In the genomic region with DNA sequence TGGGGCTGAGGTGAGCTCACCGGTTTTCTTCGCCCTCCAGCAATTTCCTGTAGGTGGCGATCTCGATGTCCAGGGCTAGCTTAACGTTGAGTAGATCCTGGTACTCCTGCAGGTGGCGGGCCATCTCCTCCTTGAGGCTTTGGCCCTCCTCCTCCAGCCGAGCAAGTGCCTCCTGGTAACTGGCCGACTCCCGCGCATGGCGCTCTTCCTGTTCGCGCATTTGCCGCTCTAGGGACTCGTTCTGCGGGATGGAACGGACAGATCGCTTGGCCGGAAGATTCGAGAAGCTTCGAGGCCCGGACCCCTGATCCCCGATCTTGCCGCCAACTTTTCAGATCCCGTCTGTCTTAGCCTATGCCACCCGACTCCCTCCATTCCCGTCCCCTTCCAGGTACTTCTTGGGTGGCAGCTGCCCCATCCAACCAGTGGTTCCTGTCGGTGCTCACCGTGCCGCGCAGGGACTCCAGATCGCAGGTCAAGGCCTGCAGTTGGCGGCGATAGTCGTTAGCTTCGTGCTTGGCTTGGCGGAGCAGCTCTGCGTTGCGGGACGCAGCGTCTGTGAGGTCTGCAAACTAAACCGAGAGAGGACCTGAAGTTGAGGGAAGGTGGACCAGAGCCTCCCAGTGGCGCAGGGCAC, we compare ENCODE assay signal across 8 mouse cellular contexts. TPM values are rescaled to one million over a fixed set of nuclear protein-coding genes. Genes with fewer than 3 reads are reported as not detected.
DNase-seq lines count a peak whose midpoint lies in the region; ATAC-seq lines count a peak whose summit lies in the region.

No protein-coding gene starts in this region.

- intact Hi-C loops in heart, postnatal 36 days (cut with DNase I), result no loop called here

- peaks cover 65% of the 10 kb centered on the region for H3K27me3 ChIP-seq in forebrain, embryonic 12.5 days

- H3K27ac ChIP-seq in forebrain, embryonic 12.5 days, result no peak overlapping the region

- no peaks in the 10 kb centered on the region for H3K36me3 ChIP-seq in forebrain, embryonic 12.5 days (replicated peaks)

- 0 out of 2 replicates have a peak overlapping the region, but pooled peaks have one; percentile 33 for H3K9ac ChIP-seq in forebrain, embryonic 12.5 days

- under 1% methylated on average over 43 of the region's 43 CpGs for WGBS in forebrain, embryonic 12.5 days
- WGBS in large intestine, adult 2 months, result 4% methylated on average over 43 of the region's 43 CpGs

- peak overlapping the region; percentile 52 for H3K4me2 ChIP-seq in forebrain, embryonic 12.5 days

- H3K4me1 ChIP-seq in forebrain, embryonic 12.5 days, result peaks cover 8% of the 10 kb centered on the region

- DNase-seq in R1 (ENCODE audit: low read depth, low spot score), result peak; percentile 94
- peak; percentile 48 to 54 for DNase-seq in heart, postnatal 36 days
- peak; percentile 58 for DNase-seq in large intestine, adult 2 months (ENCODE audit: low read depth, low spot score)
- peak; percentile 71 for DNase-seq in spleen, adult 12 weeks (ENCODE audit: low spot score)
- no peak for DNase-seq in MN1 (ENCODE audit: low spot score)

- H3K9me3 ChIP-seq in forebrain, embryonic 12.5 days, result no peaks in the 10 kb centered on the region

- ATAC-seq in cerebellum, adult (ENCODE audit: insufficient number of reproducible peaks, low FRiP score, low TSS enrichment), result peak; percentile 52; the same call in 1 of the 2 replicates
- no peak for ATAC-seq in forebrain, embryonic 12.5 days (ENCODE audit: low FRiP score)
- ATAC-seq in megakaryocyte-erythroid progenitor cell, adult 5-6 weeks (replicated peaks; ENCODE audit: low FRiP score, low TSS enrichment, poor library complexity, severe bottlenecking), result peak; percentile 83

- H3K4me3 ChIP-seq in forebrain, embryonic 12.5 days (replicated peaks), result peak overlapping the region; percentile 30

RNA-seq across cellular contexts. Expression of a gene that starts 7.6 kb away (rescaled TPM):
- polyA plus RNA-seq in forebrain, embryonic 12.5 days (2016; fragmentation: Nextera tagmentation; extraction: Ambion mirVana), result 0.09 TPM in 1 of 2 replicates, not detected in the other
- under 1 TPM; 0.19 to 0.31 TPM for total RNA-seq in heart, postnatal 36 days (2021)
- 0.91 and 1.0 TPM in 2 replicates for polyA plus RNA-seq in large intestine, adult 2 months (2012; rRNA removed)
- total RNA-seq in megakaryocyte-erythroid progenitor cell, adult 5-6 weeks (2014; fragmentation: Nextera tagmentation), result 0.40 and 1.1 TPM in 2 replicates
- 0.08 and 1.5 TPM in 2 replicates for total RNA-seq in megakaryocyte-erythroid progenitor cell, adult 5-6 weeks (2017)

RNA-seq across cellular contexts. Expression of a gene that starts 8.2 kb away (rescaled TPM):
- polyA plus RNA-seq in forebrain, embryonic 12.5 days (2016; fragmentation: Nextera tagmentation; extraction: Ambion mirVana), result not detected in 2 replicates
- total RNA-seq in heart, postnatal 36 days (2021), result not detected
- not detected in 2 replicates for polyA plus RNA-seq in large intestine, adult 2 months (2012; rRNA removed)
- not detected in 2 replicates for total RNA-seq in megakaryocyte-erythroid progenitor cell, adult 5-6 weeks (2014; fragmentation: Nextera tagmentation)
- not detected in 2 replicates for total RNA-seq in megakaryocyte-erythroid progenitor cell, adult 5-6 weeks (2017)

RNA-seq across cellular contexts. Expression of a gene that starts 12.1 kb away (rescaled TPM):
- polyA plus RNA-seq in forebrain, embryonic 12.5 days (2016; fragmentation: Nextera tagmentation; extraction: Ambion mirVana), result 1.7 and 2.4 TPM in 2 replicates
- total RNA-seq in heart, postnatal 36 days (2021), result not detected
- polyA plus RNA-seq in large intestine, adult 2 months (2012; rRNA removed), result 0.07 TPM in 1 of 2 replicates, not detected in the other
- 2.0 TPM in 1 of 2 replicates, not detected in the other for total RNA-seq in megakaryocyte-erythroid progenitor cell, adult 5-6 weeks (2014; fragmentation: Nextera tagmentation)
- total RNA-seq in megakaryocyte-erythroid progenitor cell, adult 5-6 weeks (2017), result not detected in 2 replicates

RNA-seq across cellular contexts. Expression of a gene that starts 12.3 kb away (rescaled TPM):
- 274 and 279 TPM in 2 replicates for polyA plus RNA-seq in forebrain, embryonic 12.5 days (2016; fragmentation: Nextera tagmentation; extraction: Ambion mirVana)
- total RNA-seq in heart, postnatal 36 days (2021), result 10 to 100 TPM; 32.7 to 37.9 TPM
- polyA plus RNA-seq in large intestine, adult 2 months (2012; rRNA removed), result 73.3 and 73.9 TPM in 2 replicates
- total RNA-seq in megakaryocyte-erythroid progenitor cell, adult 5-6 weeks (2014; fragmentation: Nextera tagmentation), result 335 and 342 TPM in 2 replicates
- 171 and 175 TPM in 2 replicates for total RNA-seq in megakaryocyte-erythroid progenitor cell, adult 5-6 weeks (2017)

RNA-seq across cellular contexts. Expression of a gene that starts 31.8 kb away (rescaled TPM):
- polyA plus RNA-seq in forebrain, embryonic 12.5 days (2016; fragmentation: Nextera tagmentation; extraction: Ambion mirVana), result 10.8 and 13.0 TPM in 2 replicates
- total RNA-seq in heart, postnatal 36 days (2021), result under 1 TPM; 0.42 to 0.79 TPM
- polyA plus RNA-seq in large intestine, adult 2 months (2012; rRNA removed), result 9.2 and 10.8 TPM in 2 replicates
- 26.7 and 29.3 TPM in 2 replicates for total RNA-seq in megakaryocyte-erythroid progenitor cell, adult 5-6 weeks (2014; fragmentation: Nextera tagmentation)
- total RNA-seq in megakaryocyte-erythroid progenitor cell, adult 5-6 weeks (2017), result 11.4 and 14.5 TPM in 2 replicates
